ENCODE assay signal across 8 mouse cellular contexts in the genomic region with DNA sequence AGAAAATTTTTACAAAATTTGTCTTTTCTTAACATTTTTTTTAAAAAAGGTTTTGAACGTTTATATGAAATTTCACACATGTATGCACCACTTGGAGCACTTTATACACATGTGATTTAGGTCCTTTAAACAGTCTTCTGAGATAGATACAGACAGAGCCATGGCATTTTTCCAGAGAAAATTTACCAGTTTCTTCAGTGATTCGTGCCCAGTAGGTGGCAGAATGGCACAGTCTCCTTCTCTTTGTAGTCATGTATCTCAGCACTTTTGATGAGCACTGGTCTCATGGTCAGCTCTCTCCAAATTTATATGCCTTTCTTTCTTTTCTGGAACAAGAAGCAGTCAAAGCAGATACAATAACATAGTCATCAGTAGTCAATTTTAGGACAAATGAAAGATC.
DNase-seq lines count a peak whose midpoint lies in the region.

No protein-coding gene starts in this region.

- DNase-seq in adrenal gland, postnatal 14 days = peak; percentile 27
- DNase-seq in adrenal gland, postnatal 25 days = no peak
- DNase-seq in kidney, postnatal 4 days = peak; percentile 11 to 22
- DNase-seq in kidney, postnatal 14 days = no peak
- DNase-seq in right cerebral cortex, postnatal 14 days = peak; percentile 28
- no peak for DNase-seq in right cerebral cortex, postnatal 4 days
- peak; percentile 16 for DNase-seq in retina, postnatal 1 day
- DNase-seq in urinary bladder, adult 2 months (ENCODE audit: low spot score) = no peak

Comparison
In these comparisons a context has a peak if more than half of its experiments do, and no peak if none do; other contexts are left out.
1. DNase-seq: peak in adrenal gland, postnatal 14 days (single experiment), kidney, postnatal 4 days (2 of 2), right cerebral cortex, postnatal 14 days (single experiment) and retina, postnatal 1 day (single experiment); none in adrenal gland, postnatal 25 days (single experiment), kidney, postnatal 14 days (single experiment), right cerebral cortex, postnatal 4 days (single experiment) and urinary bladder, adult 2 months (single experiment).